In genomic region chr15:93133379-93133778, GRCm38 (mm10) we compare ENCODE assay signal across 10 mouse cellular contexts.
DNase-seq lines count a peak whose midpoint lies in the region; ATAC-seq and TF ChIP-seq lines count a peak whose summit lies in the region.
"Had no signal": no experiment of that assay in that cellular context is flagged by ENCODE, and none has a peak within 500 bp of the region (broad histone marks: within the 10 kb centered on the region; RNA-seq: fewer than 3 reads in every experiment).

No protein-coding gene starts in this region.

- H3K27me3 ChIP-seq in forebrain, embryonic 15.5 days, result no peaks in the 10 kb centered on the region
- H3K27me3 ChIP-seq in forebrain, embryonic 11.5 days (ENCODE audit: control insufficient read depth, insufficient read depth, low read length), result no peaks in the 10 kb centered on the region
- H3K27me3 ChIP-seq in embryonic facial prominence, embryonic 15.5 days, result no peaks in the 10 kb centered on the region
- H3K27me3 ChIP-seq: heart, embryonic 13.5 days had no signal

- no peaks in the 10 kb centered on the region for H3K9me3 ChIP-seq in forebrain, embryonic 15.5 days
- H3K9me3 ChIP-seq in forebrain, embryonic 11.5 days (ENCODE audit: control insufficient read depth, low read length), result no peaks in the 10 kb centered on the region
- H3K9me3 ChIP-seq in embryonic facial prominence, embryonic 15.5 days (replicated peaks), result no peaks in the 10 kb centered on the region
- H3K9me3 ChIP-seq: heart, embryonic 13.5 days had no signal

- no peaks in the 10 kb centered on the region for H3K36me3 ChIP-seq in forebrain, embryonic 15.5 days
- no peaks in the 10 kb centered on the region for H3K36me3 ChIP-seq in forebrain, embryonic 11.5 days (ENCODE audit: control insufficient read depth, insufficient read depth, low read length)
- no peaks in the 10 kb centered on the region for H3K36me3 ChIP-seq in embryonic facial prominence, embryonic 15.5 days
- H3K36me3 ChIP-seq: heart, embryonic 13.5 days had no signal

- ATAC-seq in forebrain, embryonic 15.5 days (replicated peaks), result no peak
- ATAC-seq in forebrain, embryonic 11.5 days (replicated peaks; ENCODE audit: low FRiP score), result no peak
- no peak for ATAC-seq in embryonic facial prominence, embryonic 15.5 days (ENCODE audit: insufficient number of reproducible peaks, low FRiP score, low TSS enrichment, low read depth)

- TF ChIP-seq POLR2A in olfactory bulb, adult 2 months (IDR thresholded peaks at IDR 0.05; ENCODE audit: insufficient read depth, low read depth, low read length), result no peak

- H3K4me2 ChIP-seq in forebrain, embryonic 15.5 days (replicated peaks), result peak overlapping the region; percentile 9
- H3K4me2 ChIP-seq in forebrain, embryonic 11.5 days (ENCODE audit: low read depth, low read length, severe bottlenecking), result no peak overlapping the region
- 0 out of 2 replicates have a peak overlapping the region, but pooled peaks have one; percentile 8 for H3K4me2 ChIP-seq in embryonic facial prominence, embryonic 15.5 days (replicated peaks)
- H3K4me2 ChIP-seq: heart, embryonic 13.5 days had no signal

- no peak for DNase-seq in forebrain, embryonic 11.5 days (ENCODE audit: low spot score)
- peak; percentile 49 to 77 for DNase-seq in layer of hippocampus, postnatal 14 days (ENCODE audit: low spot score in 2 of 2)
- no peak for DNase-seq in B cell, adult 2 months
- DNase-seq in lung, postnatal 4 days, result no peak
- no peak for DNase-seq in heart, adult 8-10 months (ENCODE audit: low spot score)
- DNase-seq: adrenal gland, adult 8-10 months had no signal

- no peak for TF ChIP-seq CTCF in olfactory bulb, adult 2 months (IDR thresholded peaks at IDR 0.05; ENCODE audit: insufficient read depth, low read depth, low read length)

- no peak overlapping the region for H3K9ac ChIP-seq in forebrain, embryonic 15.5 days (replicated peaks)
- no peak overlapping the region for H3K9ac ChIP-seq in forebrain, embryonic 11.5 days (ENCODE audit: low read length)
- H3K9ac ChIP-seq in embryonic facial prominence, embryonic 15.5 days, result no peak overlapping the region
- H3K9ac ChIP-seq: heart, embryonic 13.5 days had no signal

- 55% methylated on average over 18 of the region's 18 CpGs for WGBS in forebrain, embryonic 15.5 days
- 75% methylated on average over 18 of the region's 18 CpGs for WGBS in forebrain, embryonic 11.5 days
- WGBS in embryonic facial prominence, embryonic 15.5 days, result 66% methylated on average over 18 of the region's 18 CpGs
- WGBS in olfactory bulb, adult 2 months, result 43% methylated on average over 18 of the region's 18 CpGs

- H3K4me1 ChIP-seq in forebrain, embryonic 15.5 days, result peaks cover 3% of the 10 kb centered on the region; the same call in 1 of the 2 replicates
- H3K4me1 ChIP-seq in forebrain, embryonic 11.5 days (replicated peaks; ENCODE audit: control insufficient read depth, insufficient read depth, low read length), result no peaks in the 10 kb centered on the region
- H3K4me1 ChIP-seq in embryonic facial prominence, embryonic 15.5 days, result no peaks in the 10 kb centered on the region
- peaks cover 2% of the 10 kb centered on the region; the same call in 1 of the 2 replicates for H3K4me1 ChIP-seq in olfactory bulb, adult 2 months (ENCODE audit: control insufficient read depth, insufficient read depth, low read length)
- H3K4me1 ChIP-seq: heart, embryonic 13.5 days had no signal

- H3K27ac ChIP-seq in forebrain, embryonic 15.5 days (replicated peaks), result 0 out of 2 replicates have a peak overlapping the region, but pooled peaks have one; percentile 8
- H3K27ac ChIP-seq in forebrain, embryonic 11.5 days (ENCODE audit: low read depth, low read length), result no peak overlapping the region
- no peak overlapping the region for H3K27ac ChIP-seq in embryonic facial prominence, embryonic 15.5 days (replicated peaks)
- peak overlapping the region; percentile 58 for H3K27ac ChIP-seq in olfactory bulb, adult 2 months (ENCODE audit: insufficient read depth, low read depth, low read length)
- H3K27ac ChIP-seq: heart, embryonic 13.5 days had no signal

- no peak overlapping the region; the same call in 1 of the 2 replicates for H3K4me3 ChIP-seq in forebrain, embryonic 15.5 days
- no peak overlapping the region for H3K4me3 ChIP-seq in forebrain, embryonic 11.5 days (ENCODE audit: low read depth, low read length)
- no peak overlapping the region for H3K4me3 ChIP-seq in embryonic facial prominence, embryonic 15.5 days (replicated peaks)
- peak overlapping the region; percentile 35 for H3K4me3 ChIP-seq in olfactory bulb, adult 2 months (ENCODE audit: insufficient read depth, low read depth, low read length)
- H3K4me3 ChIP-seq: heart, embryonic 13.5 days had no signal

Comparison
In these comparisons a context has a peak if more than half of its experiments do, and no peak if none do; other contexts are left out.
1. H3K27ac ChIP-seq: peak in forebrain, embryonic 15.5 days (single experiment) and olfactory bulb, adult 2 months (single experiment); none in forebrain, embryonic 11.5 days (single experiment) and embryonic facial prominence, embryonic 15.5 days (single experiment).
2. DNase-seq: peak in layer of hippocampus, postnatal 14 days (2 of 2); none in forebrain, embryonic 11.5 days (single experiment), B cell, adult 2 months (0 of 2), lung, postnatal 4 days (0 of 2) and heart, adult 8-10 months (single experiment).